Mouse (Mus musculus): ENCODE data around the gene Skor1.

Gene Skor1

GRCm38 (mm10) chr9:63091971-63092528 is 56.7 kb downstream of the Skor1 start:
- DNase-seq (ENCODE audit: low spot score in 2 of 2), result no peak

- DNase-seq (ENCODE audit: low spot score in 2 of 2), result no peak
Observed at GRCm38 (mm10) chr9:63091101-63091921, 57.5 kb downstream of the Skor1 start.

DNA sequence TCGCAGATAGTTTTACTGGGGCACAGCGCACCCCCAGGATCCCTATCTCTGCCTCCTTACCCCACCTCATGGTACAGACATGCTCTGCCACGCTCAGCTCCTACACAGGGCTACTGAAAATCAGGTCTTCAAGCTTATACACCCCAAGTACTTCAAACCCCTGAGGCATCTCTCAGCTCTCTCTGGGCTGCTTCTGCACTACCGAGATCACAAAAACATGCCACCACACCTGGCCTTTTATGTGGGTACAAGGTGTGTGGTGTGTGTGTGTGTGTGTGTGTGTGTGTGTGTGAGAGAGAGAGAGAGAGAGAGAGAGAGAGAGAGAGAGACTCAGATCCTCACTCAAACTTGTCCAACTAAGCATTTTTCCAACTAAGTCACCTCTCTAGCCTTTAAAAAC is 59.6 kb downstream of the Skor1 start:
- DNase-seq (ENCODE audit: low spot score in 2 of 2), result no peak
